Mouse (Mus musculus) left cerebral cortex, adult 9 months (tissue): Measurements from ENCODE around the gene Gm45208.
"Not testable (repeated sequence)": the region's sequence is repeated elsewhere in the genome, so short reads cannot be mapped to it uniquely, and the experiment has no call there.

ENCODE experiments used
- DNase-seq, 2 experiments: peaks; one replicate each; pipeline ENCODE4 v3.0.0; 2022; ENCODE audit warnings: low spot score in 2 of 2

The Gm45208 gene

GRCm38 (mm10) chrX:7721514-7722281, at the start of gene Gm45208:
Gene Gm45208 (plus strand): TSS chrX:7722245.
- peak; percentile 44 for DNase-seq

GRCm38 (mm10) chrX:7672739-7673138, 49.3 kb upstream of the Gm45208 start:
- DNase-seq: no peak

GRCm38 (mm10) chrX:7673578-7674281, 48.3 kb upstream of the Gm45208 start:
- DNase-seq: no peak

GRCm38 (mm10) chrX:7674284-7675000, 47.6 kb upstream of the Gm45208 start:
- no peak for DNase-seq

GRCm38 (mm10) chrX:7675001-7675380, 47.1 kb upstream of the Gm45208 start:
- no peak for DNase-seq

- DNase-seq: no peak
Observed at GRCm38 (mm10) chrX:7678986-7679385, 43.1 kb upstream of the Gm45208 start.

- DNase-seq: peak; percentile 58 to 89
Observed at GRCm38 (mm10) chrX:7679405-7680056, 42.5 kb upstream of the Gm45208 start.

GRCm38 (mm10) chrX:7680057-7680412, 42.0 kb upstream of the Gm45208 start:
- no peak for DNase-seq

- DNase-seq: no peak
Observed at GRCm38 (mm10) chrX:7680864-7681263, 41.2 kb upstream of the Gm45208 start, which contains the start of gene Magix. Gene Magix (minus strand): TSS chrX:7681251.

GRCm38 (mm10) chrX:7688321-7688720, 33.7 kb upstream of the Gm45208 start:
- DNase-seq: no peak

GRCm38 (mm10) chrX:7690486-7690885, 31.6 kb upstream of the Gm45208 start:
- DNase-seq: no peak

- DNase-seq: peak in 1 of 2 experiments; percentile 23
Observed at GRCm38 (mm10) chrX:7692862-7693261, 29.2 kb upstream of the Gm45208 start.

- DNase-seq: no peak
Observed at GRCm38 (mm10) chrX:7696520-7696919, 25.5 kb upstream of the Gm45208 start.

GRCm38 (mm10) chrX:7696954-7697381, 25.1 kb upstream of the Gm45208 start, which contains the start of gene Gpkow:
Gene Gpkow (plus strand): TSS chrX:7697131.
- peak; percentile 81 to 88 for DNase-seq

GRCm38 (mm10) chrX:7713764-7714134, 8.3 kb upstream of the Gm45208 start:
- not testable (repeated sequence) for DNase-seq

- peak; percentile 92 to 96 for DNase-seq
Observed at GRCm38 (mm10) chrX:7714135-7714899, 7.7 kb upstream of the Gm45208 start, which contains the start of gene Wdr45. Gene Wdr45 (plus strand): TSS chrX:7714333.

- DNase-seq: not testable (repeated sequence)
Observed at GRCm38 (mm10) chrX:7716058-7716457, 6.0 kb upstream of the Gm45208 start.

- DNase-seq: no peak
Observed at GRCm38 (mm10) chrX:7722282-7722611, 202 bp downstream of the Gm45208 start.

- DNase-seq: no peak
Observed at GRCm38 (mm10) chrX:7722691-7723090, 646 bp downstream of the Gm45208 start.

- no peak for DNase-seq
Observed at GRCm38 (mm10) chrX:7724135-7724534, 2.1 kb downstream of the Gm45208 start.

- DNase-seq: no peak
Observed at GRCm38 (mm10) chrX:7725841-7726240, 3.8 kb downstream of the Gm45208 start.
